Mouse (Mus musculus) adrenal gland, postnatal 36 days (tissue): Measurements from ENCODE around the gene Nfix. TPM values are rescaled to one million over a fixed set of nuclear protein-coding genes. Genes with fewer than 3 reads are reported as not detected.

Source experiments
- DNase-seq, 2 experiments: peaks; one replicate each; pipeline ENCODE4 v3.0.0; 2021; ENCODE audit warnings: mixed read lengths in 1 of 2
- total RNA-seq, 2 experiments: library from RNA; stranded (reverse); gene quantifications; 2 replicates each; pipeline ENCODE4 v1.2.3; 2021

Nfix gene
- total RNA-seq, 2 experiments from 2014 or later = 99.9 to 108 TPM

DNA sequence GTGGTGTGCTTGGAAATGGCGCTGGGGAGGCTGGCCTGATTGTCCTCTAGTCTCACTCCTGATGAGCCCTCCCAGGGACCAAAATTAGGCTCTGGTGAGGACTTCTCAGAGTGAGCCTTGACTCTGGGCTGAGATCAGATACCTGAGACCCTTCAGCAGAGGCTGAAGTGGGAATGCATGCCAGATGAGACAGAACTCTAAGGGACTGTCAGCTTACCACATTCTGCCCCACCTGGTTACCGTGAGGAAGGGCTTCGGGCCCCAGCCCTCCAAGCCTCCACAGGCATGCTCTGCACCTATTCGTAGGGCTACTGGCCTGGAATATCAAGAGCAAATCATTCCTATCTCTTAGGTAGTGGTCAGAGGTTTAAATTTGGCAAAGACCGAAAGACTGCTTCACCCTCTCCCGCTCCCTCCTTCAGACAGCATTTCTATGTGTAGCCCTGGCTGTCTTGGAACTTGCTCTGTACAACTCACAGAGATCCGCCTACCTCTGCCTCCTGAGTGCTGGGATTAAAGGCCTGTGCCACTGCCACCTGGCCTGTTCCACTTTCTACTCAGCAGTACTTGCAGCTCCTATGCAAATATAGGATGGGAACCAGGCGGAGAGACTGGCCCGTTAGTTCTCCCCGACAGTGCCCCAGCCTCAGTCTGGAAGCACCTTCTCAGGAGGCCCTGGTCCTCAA is 61.3 kb downstream of the Nfix start:
- DNase-seq = no peak

DNA sequence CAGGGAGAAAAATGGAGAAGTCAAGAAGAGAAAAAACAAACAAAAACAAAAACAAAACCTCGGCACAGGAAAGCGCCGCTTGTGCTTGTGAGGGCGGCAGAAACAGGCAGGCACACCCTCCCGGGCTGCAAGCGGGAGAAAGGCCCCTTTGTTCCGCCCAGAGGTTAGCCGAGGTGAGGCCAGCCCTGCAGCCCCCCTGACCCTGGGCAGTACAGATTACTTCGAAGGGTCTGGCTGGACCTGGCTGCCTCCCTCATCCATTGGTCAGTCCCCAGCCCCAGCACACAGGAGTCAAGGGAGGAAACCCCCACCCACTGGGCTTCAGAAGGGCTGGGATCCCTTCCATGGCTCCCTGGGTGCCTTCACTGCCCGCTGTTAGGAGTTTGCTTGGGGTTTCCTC is 61.9 kb downstream of the Nfix start:
- DNase-seq = no peak

- peak; percentile 72 to 85 for DNase-seq
These were observed 62.5 kb downstream of the Nfix start for GRCm38 (mm10) chr8:84737608-84738007.

GRCm38 (mm10) chr8:84736521-84736920 is 63.6 kb downstream of the Nfix start:
- no peak for DNase-seq

GRCm38 (mm10) chr8:84735597-84735996 is 64.5 kb downstream of the Nfix start:
- no peak for DNase-seq

GRCm38 (mm10) chr8:84734680-84735079 is 65.5 kb downstream of the Nfix start:
- DNase-seq = no peak

DNA sequence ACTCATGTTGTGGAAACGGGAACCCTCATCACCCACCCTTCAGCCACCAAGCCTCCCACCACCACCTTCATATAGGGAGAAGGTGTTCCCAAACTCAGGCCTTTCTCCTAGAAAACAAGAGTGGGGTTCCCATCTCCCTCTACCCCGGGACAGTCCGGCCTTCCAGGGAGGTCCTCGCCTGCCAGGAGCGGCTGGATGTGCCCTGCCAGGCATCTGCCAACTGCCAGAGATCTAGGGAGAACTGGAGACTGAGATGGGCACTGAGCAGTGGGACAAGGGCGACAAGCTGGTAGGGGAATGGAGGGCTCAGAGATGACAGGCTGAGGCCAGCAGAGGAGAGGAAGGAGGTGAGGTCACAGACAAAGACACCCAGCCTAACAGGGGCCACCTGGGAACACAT is 66.2 kb downstream of the Nfix start:
- DNase-seq = no peak

DNA sequence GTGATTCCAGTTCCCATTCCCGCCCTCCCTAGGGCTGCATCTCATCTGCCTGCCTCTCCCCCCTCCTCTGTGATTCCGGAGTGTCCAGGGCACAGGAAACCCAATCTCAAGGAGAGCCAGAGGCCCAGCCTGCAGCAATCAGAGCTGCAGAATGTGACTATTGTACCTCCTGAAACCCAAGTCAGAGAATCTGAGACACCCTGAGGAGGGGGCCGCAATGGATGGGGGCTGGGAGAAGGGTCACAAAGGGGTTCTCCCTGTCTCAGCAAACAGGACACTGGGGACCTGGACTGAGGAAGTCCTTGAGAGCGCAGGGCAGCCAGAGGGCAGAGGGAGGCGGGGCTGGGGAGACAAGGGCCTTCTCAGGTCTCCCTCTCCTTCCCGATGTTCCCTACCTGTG is 67.1 kb downstream of the Nfix start:
- DNase-seq = no peak

DNA sequence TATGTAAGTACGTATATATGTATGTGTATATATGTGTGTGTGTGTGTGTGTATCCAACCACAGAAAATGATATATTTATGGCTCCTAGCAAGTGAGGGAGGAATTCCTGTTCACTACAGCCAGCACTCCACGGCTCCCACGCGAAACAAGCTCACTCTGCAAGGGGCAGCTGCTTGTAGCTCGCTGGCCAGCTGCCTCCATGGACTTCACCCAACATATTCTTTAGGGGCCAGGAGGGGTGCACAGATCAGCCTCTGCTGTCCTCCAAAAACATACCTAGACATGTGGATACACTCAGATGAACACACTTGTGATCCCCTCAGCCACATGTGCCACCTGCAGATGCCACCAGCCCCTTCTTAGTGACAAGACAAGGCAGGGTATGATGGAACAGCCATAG is 67.6 kb downstream of the Nfix start:
- no peak for DNase-seq

DNA sequence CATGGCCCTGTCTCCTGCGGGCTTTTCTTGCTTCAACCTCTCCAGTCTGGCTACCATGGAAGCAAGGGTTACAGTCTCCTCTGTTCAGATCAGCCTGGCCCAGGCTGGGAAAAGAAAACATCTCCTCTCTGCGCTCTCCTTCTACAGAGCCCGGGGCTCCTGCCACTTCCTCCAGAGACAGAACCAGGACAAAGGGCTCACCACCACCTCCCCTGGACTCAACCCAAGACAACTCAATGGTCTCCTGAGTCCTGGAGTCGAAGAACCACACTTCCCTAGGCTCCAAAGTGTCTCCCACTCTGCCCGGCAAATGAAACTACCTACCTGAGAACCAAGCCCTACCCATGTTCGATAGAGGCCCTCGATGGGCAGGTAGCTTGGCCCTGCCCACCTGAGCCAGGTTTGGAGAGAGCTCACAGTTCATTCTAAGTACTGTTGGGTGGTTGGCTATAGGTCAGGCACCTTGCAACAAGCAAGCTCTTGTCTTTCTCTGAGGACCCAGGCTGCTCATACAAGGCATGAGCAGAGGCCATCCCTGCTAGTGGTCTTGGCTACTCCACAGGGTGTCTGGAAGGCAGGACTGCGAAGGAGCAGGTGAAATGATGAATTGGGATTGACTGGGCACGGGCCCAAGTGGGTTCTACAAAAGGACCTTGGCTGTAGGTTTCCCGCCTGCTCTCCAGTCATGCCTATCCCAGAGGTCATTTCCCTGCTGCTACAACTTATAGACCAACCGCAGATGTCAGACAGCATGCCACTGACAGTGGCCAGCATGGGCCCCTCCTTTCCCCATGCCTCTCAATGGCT is 68.6 kb downstream of the Nfix start:
- DNase-seq = peak; percentile 41 to 42

- no peak for DNase-seq
These were observed 69.4 kb downstream of the Nfix start for GRCm38 (mm10) chr8:84730541-84731370.

GRCm38 (mm10) chr8:84729921-84730362 is 70.2 kb downstream of the Nfix start:
- DNase-seq = peak; percentile 29 to 48

DNA sequence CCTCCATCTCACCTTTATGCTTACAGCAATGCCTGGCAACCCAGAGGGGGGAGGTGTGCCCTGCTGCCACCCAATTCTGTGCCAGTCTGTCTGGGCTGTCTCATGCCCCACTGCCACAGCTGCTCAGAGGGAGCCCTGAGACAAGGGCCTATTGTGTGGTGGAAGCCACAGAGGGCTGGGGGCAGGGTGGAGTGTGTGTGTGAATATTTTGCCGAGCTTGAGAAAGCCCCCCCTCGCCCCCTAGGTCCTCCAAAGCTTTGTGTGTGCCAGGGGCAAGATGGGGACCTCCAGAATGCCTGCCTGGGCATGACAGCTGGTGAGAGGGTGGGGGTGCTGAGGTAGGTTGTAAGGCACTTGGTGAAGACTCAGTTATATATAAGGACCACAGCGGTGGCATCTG is 71.7 kb downstream of the Nfix start:
- DNase-seq = no peak

- DNase-seq = peak in 1 of 2 experiments; percentile 36
These were observed 74.2 kb downstream of the Nfix start for GRCm38 (mm10) chr8:84725941-84726259.

DNA sequence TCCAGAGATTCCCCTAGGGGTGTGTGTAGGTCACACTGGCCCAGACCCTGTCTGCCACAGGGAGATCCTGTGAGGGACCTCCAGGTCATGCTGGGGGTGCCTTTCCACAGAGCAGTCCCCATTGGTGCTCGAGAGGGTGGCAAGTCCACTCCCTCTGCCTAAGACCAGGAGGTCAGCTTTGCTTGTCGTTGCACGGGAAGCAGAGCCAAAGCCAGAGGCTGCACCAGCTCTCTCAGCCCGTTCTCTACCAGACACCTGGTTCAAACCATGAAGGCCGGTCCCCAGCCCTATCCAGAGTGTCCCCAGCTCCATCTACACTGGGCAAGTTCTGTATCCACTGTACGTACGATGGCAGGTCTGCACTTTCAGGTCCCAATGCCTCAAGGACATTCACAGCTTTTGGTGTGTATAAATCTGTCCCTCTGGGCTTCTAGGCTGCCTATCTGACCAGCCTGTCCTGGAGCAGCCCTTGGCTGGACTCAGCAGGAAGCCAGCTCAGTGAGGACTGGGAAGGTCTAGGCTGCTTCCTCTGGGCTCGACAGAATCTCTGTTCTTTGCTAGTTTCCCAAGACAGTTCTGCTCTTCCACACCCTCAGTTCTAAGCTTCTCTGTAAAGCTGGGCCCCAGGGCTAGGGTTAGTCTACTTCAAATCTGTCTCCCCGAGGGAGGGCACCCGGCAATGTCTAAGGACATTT is 74.8 kb downstream of the Nfix start:
- no peak for DNase-seq

DNA sequence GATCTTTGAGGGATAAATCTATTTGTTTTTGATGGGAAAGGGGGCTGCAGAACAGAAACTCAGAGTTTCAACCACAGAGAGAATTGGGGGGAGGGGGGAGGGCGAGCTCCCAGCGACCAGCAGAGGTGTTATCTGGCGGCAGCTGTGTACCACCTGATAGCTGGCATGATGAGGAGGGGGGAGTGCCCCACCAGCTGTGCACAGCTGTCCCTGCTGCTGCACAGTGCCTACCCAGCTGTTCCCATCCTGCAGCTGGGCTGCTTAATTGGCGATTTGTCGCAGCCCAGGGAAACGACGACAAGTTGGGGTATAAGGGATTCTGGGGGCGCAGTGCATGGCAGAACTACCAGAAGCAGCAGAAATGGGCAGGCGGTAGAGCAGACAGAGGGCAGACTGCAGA is 75.5 kb downstream of the Nfix start:
- no peak for DNase-seq

GRCm38 (mm10) chr8:84723571-84723900 is 76.6 kb downstream of the Nfix start:
- peak in 1 of 2 experiments; percentile 37 for DNase-seq

DNA sequence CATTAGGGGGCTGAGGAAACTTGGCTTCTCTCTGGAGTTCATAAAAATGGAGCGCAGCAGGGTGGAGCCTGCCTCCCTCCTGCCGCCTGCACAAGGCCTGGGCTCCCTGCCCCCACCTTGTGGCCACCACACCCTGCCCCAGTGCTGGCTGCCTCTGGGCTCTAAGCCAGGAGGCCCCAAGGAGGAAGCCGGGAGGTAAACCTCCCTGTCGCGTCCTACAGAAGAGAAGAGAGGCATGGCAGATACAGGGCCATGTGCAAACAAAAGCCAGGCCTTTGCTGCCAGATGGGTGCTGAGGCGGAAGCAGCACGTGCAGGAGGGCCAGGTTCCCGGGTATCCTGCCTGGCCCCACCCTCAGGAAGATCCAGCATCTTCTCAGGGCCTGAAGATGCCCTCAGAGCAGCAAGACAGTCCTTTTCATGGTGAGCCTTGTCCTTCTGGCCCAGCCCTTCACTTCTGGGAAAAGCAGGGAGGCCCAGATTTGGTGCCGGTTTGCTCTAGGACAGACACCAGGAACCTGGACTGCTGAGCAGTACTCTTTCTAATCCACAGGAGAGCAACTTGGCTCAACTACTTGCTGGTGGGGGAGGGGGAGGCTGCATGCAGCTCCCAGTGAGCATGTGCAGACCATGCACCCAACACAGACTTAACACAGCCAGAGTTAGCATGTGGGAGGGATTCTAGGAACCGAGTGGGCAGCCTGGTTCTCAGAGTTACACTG is 77.1 kb downstream of the Nfix start, which contains the start of gene G430095P16Rik:
Gene G430095P16Rik (plus strand): TSS at position 158 of the 721 bp plus-strand sequence.
- peak; percentile 54 to 79 for DNase-seq

DNA sequence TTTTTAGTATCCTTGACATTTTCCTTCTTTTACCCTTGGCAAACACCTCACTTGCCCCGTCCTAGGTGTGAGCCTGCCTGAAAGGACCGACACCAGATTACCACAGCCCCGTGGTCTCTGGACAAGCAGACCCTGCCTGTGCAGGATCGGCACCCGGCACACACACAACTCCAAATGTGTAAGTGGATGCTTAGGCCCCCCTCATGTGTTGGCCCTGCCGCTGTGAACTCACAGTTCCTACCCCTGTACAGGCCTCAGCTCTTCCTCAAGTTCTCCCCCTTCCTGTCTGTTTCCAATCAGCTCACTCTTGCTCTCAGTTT is 77.7 kb downstream of the Nfix start:
- DNase-seq = no peak

- DNase-seq = no peak
These were observed 81.0 kb downstream of the Nfix start for GRCm38 (mm10) chr8:84718959-84719690.

DNA sequence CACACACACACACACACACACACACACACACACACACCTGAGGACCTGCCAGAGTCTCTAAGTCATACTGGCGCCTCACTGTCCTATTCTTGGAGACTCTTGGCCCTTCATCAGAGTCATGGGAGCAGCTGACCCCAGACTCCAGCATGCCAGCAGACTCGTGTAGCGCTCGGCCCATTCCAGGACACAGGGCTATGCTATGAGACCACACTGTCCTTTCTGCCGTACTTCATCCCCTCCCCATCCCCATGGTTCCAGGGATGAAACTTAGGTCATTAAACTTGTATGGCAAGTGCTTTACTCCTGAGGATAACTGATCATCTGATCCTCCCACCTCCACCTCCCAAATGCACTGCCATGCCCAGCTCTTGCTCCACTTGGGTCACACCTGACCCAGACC is 81.7 kb downstream of the Nfix start:
- no peak for DNase-seq
